Mouse (Mus musculus) retina, adult 2 months (tissue): ENCODE measurements around the gene Plpp3.

ENCODE experiments used
- DNase-seq: peaks from one replicate; pipeline ENCODE4 v3.0.0-alpha.2; 2012; ENCODE audit warnings: low read depth, low spot score

Gene Plpp3

DNA sequence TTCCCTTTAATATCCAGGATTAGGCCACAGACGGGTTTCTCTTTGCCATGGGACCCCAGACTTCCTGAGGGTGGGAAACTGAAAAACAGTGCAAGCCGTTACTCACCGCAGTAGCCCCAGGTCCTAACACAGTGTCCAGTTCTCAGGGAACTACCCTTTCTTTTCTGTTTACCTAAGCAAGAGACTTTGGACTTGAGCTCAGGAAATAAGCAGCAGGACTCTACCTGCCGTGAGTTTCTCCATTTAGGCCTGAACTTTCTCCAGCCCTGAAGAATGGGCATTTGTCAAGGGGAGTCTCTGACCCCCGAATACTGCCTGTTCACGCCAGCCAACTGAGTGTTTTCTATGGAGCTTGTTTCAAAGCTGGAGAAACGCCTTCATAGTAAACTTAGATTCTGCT, 31.7 kb downstream of the Plpp3 start:
- DNase-seq: no peak

DNA sequence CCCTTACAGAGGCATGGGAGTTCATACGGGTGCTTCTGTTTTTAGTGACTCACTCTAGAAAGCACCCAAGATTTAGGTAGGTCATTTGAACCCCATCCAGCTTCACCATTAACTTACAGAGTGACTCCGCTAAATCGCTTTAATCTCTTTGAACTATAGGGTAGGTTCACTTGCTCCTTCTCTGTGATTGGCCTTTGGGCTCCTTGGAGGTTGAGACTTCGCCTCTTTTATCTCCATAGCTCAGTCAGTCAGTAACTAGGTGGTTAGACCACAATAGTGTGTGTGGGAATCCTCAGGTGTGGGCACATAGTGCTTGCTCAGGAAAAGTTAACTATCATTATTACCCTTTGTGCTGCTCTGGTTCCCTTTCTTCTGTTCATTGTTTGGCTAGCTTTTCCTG, 33.7 kb downstream of the Plpp3 start:
- no peak for DNase-seq

DNA sequence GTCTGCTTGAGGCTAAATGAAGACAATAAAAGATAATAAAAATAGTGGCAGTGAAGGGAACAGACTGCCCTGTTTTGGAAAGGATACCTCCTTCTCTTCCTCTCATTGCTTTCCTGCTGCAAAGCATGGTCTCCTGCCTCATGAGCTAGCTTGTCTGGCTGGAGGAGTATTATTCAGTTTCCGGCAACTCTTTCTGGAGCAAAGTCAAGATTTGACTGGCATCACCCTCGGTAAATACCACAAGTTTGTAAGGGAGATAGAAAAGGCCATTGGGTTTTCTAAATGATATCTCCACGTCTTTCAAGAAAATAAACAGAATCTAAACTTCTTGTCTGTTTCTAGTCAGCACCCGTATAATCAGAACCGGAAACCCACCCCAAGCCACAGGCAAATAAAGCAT, 34.4 kb downstream of the Plpp3 start:
- no peak for DNase-seq

DNA sequence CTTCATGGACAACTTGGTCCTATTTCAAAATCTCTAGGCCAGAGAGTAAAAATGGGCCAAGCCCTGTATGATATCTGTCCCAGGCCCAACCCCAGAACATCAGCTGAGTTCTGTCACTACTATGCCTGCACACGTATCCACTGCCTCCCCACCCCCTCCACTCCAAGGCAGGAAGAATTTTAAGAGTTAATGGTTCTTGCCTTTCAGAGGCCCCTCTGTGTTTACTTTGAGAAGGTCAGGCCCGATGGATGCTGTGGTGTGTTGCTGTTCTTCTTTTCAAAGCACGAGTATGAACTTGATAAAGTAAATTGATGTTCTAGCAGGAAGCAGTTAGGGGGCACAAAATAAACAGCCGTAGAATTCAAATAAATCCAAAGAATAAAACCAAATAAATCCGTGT, 35.5 kb downstream of the Plpp3 start:
- no peak for DNase-seq

DNA sequence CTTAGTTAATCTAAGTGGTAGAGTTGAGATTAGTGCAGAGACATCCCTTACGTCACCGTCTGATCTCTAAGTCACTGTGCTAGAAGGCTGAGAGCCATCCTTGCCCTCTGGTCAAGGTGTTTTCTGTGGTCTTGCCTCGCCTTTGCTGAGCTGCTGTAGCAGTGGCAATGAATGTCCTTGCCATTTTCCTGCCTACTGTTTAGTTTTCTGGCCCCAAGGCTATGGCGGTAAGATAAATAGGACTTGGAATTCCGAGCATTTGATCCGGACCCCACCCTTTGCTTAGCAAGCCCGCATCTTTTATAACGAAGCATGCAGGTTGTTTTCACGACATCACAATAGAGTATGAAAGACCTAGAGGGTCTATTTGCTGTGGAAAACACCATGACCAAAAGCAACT, 38.1 kb downstream of the Plpp3 start:
- DNase-seq: no peak

DNA sequence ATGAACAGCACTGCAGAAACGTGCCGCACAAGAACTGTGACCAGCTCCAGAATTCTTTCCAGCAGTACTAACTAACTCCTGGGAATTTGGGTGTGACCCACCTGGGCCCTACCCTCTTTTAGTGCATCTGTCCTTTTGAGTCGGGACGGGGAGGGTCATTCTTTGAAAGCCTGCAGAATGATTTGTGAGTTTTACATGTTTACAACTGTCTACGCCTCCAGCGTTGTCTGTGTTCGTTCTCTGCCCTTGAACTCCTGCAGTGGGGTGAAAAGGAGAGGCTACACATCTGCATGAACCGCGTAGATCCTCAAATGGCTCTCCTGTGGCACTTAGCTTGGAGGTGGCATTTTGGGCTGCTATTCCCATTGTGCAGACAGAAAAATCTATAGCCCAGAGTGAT, 39.0 kb downstream of the Plpp3 start:
- DNase-seq: no peak

DNA sequence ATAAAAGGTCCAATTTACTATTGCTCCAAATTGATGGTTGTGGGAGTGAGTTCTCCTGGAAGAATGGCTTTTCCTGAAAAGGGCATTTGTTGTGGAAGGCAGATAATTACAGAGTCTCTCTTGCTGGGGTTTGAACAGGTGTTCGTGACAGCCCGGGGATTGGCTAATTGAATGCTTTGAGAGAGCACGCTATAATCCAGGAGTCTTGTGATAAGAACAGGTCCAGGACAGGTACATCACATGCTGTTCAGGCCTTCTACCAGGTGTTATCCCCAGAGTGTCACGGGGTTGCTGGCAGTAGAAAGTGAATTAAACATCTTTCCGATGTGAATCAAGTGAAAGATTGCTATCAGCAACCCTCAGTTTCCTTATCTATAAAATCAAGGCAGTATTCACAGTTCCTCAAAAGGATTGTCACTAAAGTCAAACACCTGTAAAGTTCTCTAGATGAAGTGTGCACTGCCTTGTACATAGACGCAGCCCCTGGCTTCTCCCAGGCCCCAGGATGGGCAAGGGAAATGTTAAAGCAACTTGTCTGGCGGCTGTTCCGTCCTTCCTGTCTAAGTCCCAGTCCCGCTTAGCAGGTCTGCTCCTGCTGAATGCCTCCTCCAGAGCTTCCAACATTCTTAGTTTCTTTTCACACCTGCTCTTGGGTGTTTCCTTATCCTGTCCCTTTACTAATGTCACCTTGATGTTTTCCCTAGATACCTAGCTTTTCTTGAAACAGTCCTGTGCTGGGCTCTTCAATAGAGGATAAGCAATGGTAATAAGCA, 40.0 kb downstream of the Plpp3 start:
- DNase-seq: no peak

DNA sequence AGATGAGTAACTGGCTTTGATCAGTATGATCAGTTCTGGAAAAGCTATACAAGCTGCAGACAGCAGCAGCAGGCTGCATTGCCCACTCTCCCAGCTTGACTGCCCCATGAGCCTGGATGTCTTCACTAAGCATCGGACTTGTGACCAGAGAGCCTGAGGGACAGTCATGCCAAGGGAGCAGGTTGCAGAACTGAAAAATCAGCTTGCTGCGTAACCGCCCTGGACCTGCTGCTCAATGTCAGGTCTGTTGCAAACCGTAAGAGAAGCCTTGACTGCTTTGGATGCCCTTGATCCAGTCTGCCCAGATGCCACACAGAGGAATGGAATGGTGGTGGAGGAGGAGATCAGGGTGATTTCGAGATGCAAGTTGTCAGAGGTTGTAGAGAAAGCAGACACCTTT, 41.5 kb downstream of the Plpp3 start:
- no peak for DNase-seq

DNA sequence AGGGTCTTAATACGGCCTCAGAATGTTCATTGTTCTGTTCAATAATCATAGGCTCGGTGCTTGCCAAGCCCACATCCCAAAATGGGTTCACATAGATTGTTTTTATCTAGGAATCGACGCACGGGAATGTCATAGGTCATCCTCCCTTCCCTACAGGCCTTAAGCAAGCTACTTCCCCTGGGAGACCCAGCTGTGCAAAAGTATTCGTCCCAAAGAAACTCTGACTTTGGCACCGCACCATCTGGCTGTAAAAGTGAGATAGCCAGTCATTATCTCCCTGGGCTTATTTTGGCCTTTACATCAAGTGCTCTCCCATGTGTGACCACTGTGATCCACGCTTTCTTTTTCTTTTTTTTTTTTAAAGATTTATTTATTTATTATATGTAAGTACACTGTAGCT, 42.2 kb downstream of the Plpp3 start:
- DNase-seq: no peak

DNA sequence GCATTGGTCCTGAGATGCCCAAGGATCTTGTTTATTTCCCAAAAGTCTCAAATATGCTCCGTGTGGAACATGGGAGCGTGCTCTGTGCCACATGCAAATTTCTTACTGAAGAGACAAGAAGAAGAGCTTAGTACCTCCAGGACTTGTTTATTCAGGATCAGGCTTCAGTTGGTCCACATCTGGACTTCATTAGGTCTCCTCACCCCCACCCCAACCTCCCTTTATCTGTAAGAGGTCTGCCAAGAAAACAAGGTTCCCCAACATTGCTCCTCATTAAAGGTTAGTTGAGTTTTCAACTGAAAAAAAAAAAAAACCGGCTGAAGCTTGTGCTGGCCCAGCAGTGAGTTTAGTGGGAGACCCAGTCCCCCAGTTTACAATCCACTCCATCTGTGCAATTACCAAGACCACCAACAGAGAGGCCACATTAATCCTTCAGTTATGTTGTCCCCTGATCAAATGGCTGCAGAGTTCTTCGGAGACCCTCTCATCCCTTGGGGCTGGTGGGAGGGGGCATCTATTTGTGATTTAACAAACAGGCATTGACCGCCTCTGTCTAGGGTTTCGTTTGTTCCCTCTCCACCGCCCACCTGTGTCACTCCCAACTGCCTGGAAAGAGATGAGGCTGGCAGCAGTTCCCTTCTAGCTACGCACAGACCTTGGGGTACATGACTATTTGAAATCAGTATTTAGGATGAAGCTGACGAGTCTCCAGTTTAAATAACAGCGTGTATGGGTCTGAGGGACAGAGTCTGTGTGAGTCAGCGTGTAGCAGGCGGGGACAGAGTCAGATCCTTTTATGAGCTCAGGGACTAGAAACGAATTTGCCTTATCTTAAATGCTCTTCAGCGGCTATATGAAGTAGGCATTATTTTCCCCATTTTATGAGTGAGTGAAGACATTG, 43.7 kb downstream of the Plpp3 start:
- no peak for DNase-seq

DNA sequence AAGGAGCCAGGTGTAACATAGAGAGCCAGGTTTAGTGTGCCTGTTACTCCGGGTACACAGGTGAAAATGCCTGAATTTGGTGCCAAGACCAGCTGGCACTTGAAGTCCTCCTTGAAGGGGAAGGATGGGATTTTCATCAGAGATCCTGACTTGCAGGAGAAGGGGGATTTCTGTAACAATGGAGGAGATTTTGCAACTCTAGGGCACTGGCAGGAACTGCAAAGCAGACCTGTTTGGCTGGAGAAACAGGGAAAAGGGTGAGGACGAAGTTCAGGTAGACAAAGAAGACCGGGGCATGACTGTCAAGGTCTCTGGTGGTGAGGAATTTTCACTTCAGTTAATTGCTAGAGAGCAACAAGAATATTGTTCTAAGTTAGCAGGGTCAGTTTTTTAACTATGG, 45.3 kb downstream of the Plpp3 start:
- DNase-seq: no peak

DNA sequence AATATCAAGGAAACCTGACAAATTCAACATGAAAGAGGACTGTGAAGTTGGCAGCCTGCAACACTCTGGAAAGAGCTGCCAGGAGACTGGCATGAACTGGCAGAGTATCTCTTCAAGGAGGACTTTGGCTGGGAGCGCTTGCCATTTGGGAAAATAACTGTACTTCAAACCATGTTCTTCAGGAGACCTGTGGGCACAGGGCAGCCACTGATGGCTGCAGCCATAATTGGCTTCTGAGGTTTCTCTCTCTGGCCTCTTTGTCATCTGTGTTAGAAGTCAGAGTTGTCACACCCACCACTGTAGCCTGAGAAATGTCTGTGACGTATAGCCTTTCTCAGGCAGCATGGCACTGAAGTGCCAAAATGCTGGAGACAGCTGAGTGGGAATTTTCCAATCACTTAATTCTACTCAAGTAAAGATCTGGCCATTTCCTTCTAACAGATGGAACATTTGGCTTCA, 46.2 kb downstream of the Plpp3 start:
- no peak for DNase-seq

DNA sequence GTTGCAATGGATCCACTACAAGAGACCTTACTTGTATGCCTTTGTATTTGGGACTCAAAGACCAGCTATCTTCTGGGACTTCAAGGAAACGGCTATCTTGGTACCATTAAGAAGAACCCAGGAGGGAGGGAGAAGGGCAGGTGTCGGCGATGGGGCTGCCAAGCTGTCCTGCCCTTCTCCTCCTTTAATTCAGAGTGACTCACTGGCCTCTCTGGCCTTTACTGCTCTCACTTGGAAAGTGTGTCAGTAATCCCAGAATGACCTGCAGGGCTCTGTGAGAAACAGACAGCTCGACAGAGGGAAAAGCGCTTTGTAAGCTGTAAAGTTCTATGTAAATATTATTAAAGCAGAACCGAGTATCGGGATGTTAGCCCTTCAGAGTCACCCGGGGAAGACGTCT, 46.9 kb downstream of the Plpp3 start:
- DNase-seq: no peak

DNA sequence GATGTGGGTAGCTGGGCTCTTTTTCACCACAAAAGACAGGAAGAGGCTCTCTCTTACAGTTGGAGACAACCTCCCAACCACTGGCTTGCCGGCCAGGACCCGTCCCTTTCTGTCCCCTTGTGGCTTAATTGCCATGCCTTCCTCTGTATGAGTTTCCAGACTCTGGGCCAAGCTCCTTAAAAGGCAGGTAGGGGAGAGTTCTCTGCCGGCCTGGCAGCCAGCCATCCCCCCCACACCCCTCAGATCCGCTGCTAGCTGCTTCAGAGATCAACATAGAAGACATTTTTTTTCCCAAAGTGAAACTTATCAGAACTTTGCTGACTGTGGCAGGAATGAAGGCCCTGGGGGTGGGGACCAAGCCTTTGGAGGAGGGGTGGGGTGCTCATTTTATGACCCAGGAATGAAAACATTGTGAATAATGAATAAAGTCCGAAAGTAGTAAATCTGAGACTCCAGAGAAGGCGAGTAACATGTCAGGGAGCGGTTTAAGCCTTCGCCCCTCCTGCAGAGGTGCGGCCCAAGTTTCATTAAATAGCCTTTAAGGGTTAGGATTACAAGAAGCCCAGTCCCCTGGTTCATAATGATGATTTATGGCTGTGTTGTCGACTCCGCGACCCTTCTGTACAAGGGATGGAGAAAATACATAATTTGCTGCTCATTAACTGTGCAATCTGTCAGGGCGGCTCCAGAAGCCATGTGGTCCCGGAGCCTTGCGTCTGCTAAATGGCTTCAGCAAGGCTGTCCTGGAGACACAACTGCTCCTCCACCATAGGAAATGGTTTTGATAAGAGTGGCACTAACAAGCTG, 48.1 kb downstream of the Plpp3 start:
- no peak for DNase-seq

DNA sequence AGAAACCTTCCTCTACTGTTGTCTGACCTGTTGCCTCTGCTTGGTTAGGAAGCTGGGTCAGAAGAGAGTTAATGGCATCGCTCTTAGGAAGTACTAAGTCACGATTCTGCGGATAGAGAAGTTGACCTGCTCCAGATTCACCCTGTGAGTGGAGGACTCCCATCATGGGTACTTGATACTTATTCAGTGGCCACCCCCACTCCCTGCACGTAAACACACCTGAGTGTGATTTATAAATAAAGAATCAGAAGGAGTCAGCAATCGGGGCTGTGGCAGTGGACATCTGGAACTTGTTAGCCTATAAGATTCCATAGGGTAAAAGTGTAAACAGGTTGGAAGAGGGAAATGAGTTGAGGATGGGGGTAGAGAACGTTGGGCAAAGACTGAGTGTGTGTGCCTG, 49.0 kb downstream of the Plpp3 start:
- no peak for DNase-seq

DNA sequence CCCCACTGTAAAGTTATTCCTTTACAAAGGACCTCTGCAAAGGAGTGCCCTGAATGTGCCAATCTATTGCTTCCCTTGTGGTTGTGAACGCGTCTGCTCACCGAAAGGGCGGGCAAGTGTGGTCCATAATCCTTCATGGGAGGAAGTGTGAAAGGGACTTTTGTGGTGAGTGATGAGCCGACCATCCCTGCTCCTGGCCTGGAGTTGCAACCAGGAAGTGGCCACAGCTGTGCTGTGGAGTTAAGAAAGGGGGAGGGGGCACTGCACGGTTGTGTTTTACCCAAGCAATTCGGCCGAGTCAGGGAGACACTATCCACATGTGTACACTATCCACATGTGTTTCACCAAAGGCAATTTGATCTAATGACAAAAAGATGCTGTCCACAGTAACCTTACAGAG, 49.8 kb downstream of the Plpp3 start:
- no peak for DNase-seq

DNA sequence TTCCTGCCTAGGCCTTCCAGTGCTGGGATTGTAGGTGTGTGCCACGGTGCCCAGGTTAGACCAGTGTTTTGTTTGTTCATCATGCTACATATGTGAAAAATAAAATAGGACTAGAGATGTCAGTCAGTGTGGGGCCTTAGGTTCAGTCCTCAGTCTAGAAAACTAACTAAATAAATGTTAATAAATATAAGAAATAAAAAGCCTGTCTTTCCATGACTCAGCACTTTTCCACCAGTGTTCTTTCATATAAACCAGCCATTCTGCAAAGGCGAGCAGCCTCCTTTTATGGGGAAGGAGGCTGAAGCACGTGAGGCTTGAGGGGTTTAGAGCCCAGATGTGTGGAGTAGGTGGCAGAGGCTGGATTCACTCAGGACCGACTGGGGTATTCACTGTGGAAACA, 50.5 kb downstream of the Plpp3 start:
- DNase-seq: no peak

DNA sequence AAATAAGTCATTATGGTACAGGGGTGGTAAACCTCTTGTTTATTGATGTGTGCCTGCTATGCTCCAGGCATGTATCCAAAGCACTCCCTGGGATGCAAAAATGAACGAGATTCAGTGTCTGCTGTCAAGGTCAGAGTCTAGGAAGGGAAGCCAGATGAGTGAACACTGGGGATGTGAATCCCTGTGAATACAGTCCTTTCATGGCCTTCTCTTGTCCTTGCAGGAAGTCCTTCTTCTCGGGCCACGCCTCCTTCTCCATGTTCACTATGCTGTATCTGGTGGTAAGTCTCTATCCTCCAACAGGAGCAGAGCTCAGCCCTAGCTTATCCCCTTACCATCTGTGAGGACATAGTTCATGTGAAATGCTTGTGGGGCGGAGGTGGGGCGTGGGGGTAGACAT, 51.8 kb downstream of the Plpp3 start:
- no peak for DNase-seq

DNA sequence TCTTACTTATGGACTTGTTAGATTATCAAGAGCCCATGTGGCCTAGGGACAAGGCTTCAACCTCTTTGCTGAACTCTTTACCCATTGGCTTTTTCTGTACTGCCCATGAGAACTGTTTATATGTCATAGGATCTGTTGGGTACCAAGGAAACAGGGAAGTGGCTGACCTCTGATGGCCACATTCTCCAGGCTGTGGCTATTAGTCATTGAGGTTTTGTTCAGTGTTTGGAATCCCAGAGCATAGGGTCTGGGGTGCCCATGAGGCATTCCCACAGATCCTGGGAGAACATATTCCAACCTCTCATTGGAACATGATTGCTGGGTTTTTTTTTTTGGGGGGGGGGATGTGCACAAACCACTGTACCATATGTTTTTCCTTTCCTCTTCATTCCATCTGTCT, 56.2 kb downstream of the Plpp3 start:
- no peak for DNase-seq

DNA sequence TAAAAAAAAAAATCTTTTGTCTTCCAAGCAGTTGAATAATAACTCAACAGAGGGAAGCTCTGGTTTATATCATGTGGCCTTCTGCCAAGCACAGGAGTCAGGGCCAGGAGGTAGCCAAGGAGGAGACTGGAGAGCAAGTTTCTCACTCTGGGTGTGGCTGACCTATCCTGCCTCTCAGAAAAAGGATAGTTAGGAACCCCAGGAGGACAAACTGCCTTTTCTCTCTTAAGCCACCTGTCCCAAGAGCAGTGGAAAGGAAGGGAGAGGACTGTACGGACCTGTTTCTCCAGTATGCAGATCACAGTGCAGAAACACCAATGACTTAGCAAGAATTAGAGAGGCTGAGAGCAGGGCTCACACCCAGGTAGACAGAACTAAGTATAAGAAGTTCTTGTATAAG, 57.3 kb downstream of the Plpp3 start:
- no peak for DNase-seq

DNA sequence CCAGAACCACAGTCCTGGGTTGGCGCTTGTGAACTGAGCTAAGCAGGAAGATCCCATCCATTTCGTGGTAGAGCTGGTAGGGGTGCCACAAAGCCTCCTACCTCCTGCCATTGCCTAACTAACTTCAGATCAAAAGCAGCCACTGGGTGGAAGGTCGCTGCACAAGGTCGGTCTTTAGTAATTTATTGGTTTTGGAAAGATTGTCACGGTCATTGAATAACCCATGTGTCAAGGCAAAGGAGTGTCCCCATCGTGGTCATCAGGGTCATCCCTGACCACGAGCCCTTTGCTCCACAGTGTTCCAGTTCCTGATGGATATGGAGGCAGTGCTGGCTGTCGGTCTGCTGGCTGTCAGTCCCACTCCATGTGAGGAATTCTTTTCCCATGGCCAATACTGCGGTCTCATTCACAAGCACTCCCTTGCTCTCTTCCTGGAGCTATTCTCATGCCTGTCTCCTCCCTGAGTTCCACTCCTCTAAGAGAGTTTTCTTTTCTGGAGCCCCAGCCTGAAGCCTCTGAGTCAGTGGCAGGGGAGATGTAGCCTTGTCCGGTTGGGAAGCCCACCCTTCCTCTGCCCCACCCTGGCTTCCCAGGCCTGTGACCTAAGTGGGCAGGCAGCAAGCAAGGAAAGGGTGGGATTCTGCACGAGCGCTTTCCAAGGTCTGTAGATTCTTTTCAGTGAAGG, 58.7 kb downstream of the Plpp3 start:
- no peak for DNase-seq

DNA sequence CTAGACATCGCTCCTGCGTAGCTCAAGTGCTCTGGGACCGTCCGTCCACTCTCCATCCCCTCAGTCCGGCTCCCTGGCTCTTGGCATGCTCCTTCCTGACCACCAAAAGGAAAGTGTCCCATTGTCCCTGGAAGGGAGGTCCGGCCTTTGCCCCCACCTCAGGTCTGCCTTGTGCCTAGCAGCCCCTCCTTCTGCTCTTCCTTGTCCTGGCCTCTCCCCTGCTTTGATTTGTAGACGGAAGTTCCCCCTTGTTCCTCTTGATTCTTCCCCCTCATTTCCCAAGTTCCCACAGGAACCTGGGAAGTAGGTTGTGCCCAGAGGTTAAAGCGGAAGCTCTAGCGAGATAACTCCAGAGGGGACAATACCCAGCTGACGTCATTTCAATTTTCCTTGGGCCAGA, 61.1 kb downstream of the Plpp3 start:
- no peak for DNase-seq
